8 mouse cellular contexts compared by ENCODE assay signal in genomic region chr5:137787151-137787928, GRCm38 (mm10). TPM values are rescaled to one million over a fixed set of nuclear protein-coding genes. Genes with fewer than 3 reads are reported as not detected.
DNase-seq lines count a peak whose midpoint lies in the region; ATAC-seq and TF ChIP-seq lines count a peak whose summit lies in the region.

Gene Mepce, minus strand, starts transcription at chr5:137787655.
Gene Zcwpw1, plus strand, starts transcription at chr5:137787798.

- peaks cover 28% of the 10 kb centered on the region for H3K36me3 ChIP-seq in heart, embryonic 10.5 days
- H3K36me3 ChIP-seq in kidney, embryonic 15.5 days: peaks cover 26% of the 10 kb centered on the region

- H3K4me2 ChIP-seq in kidney, embryonic 15.5 days: peak within 1 kb of the TSS; percentile 90

- no peaks in the 10 kb centered on the region for H3K9me3 ChIP-seq in heart, embryonic 10.5 days
- no peaks in the 10 kb centered on the region for H3K9me3 ChIP-seq in kidney, embryonic 15.5 days (replicated peaks)

- peak within 1 kb of the TSS; percentile 92 for H3K9ac ChIP-seq in kidney, embryonic 15.5 days

- peak; percentile 71 for ATAC-seq in kidney, embryonic 15.5 days (replicated peaks; ENCODE audit: low FRiP score)
- ATAC-seq in monocyte, adult 5-6 weeks (replicated peaks; ENCODE audit: insufficient number of reproducible peaks, low FRiP score, low TSS enrichment, poor library complexity, severe bottlenecking): peak; percentile 51

- peak within 1 kb of the TSS; percentile 99 for H3K4me3 ChIP-seq in bone marrow macrophage, adult 2 months (ENCODE audit: insufficient read depth, low read length)
- peak within 1 kb of the TSS; percentile 71 for H3K4me3 ChIP-seq in embryonic fibroblast, embryonic 13.5 days (ENCODE audit: insufficient read depth, low read length)
- H3K4me3 ChIP-seq in heart, embryonic 10.5 days: peak within 1 kb of the TSS; percentile 89
- peak within 1 kb of the TSS; percentile 92 for H3K4me3 ChIP-seq in kidney, embryonic 15.5 days (replicated peaks)

- 0 out of 2 replicates have a peak, but pooled peaks have one; percentile 7 for TF ChIP-seq CTCF in bone marrow macrophage, adult 2 months (IDR thresholded peaks at IDR 0.05; ENCODE audit: low read depth, low read length)
- peak; percentile 74; the same call in 1 of the 2 replicates for TF ChIP-seq CTCF in embryonic fibroblast, embryonic 13.5 days (IDR thresholded peaks at IDR 0.05; ENCODE audit: borderline replicate concordance, insufficient read depth, low read length)

- WGBS in heart, embryonic 10.5 days: under 1% methylated on average over 48 of the region's 48 CpGs
- WGBS in kidney, embryonic 15.5 days: under 1% methylated on average over 48 of the region's 48 CpGs

- H3K27ac ChIP-seq in bone marrow macrophage, adult 2 months (ENCODE audit: insufficient read depth, low read depth, low read length): peak within 1 kb of the TSS; percentile 98
- H3K27ac ChIP-seq in embryonic fibroblast, embryonic 13.5 days (ENCODE audit: insufficient read depth, low read length): peak within 1 kb of the TSS; percentile 84
- H3K27ac ChIP-seq in heart, embryonic 10.5 days: peak within 1 kb of the TSS; percentile 98
- peak within 1 kb of the TSS; percentile 98 for H3K27ac ChIP-seq in kidney, embryonic 15.5 days

- H3K4me1 ChIP-seq in bone marrow macrophage, adult 2 months (ENCODE audit: control insufficient read depth, insufficient read depth, low read length): peaks cover 17% of the 10 kb centered on the region
- H3K4me1 ChIP-seq in embryonic fibroblast, embryonic 13.5 days (ENCODE audit: control insufficient read depth, insufficient read depth, low read length): peaks cover 4% of the 10 kb centered on the region; the same call in 1 of the 2 replicates
- peaks cover 27% of the 10 kb centered on the region for H3K4me1 ChIP-seq in heart, embryonic 10.5 days
- peaks cover 38% of the 10 kb centered on the region for H3K4me1 ChIP-seq in kidney, embryonic 15.5 days

- peaks cover 4% of the 10 kb centered on the region; the same call in 1 of the 2 replicates for H3K27me3 ChIP-seq in heart, embryonic 10.5 days (ENCODE audit: insufficient read depth, poor library complexity, severe bottlenecking)
- no peaks in the 10 kb centered on the region for H3K27me3 ChIP-seq in kidney, embryonic 15.5 days

- TF ChIP-seq POLR2A in bone marrow macrophage, adult 2 months (IDR thresholded peaks at IDR 0.05; ENCODE audit: borderline replicate concordance, low read depth, low read length): 0 out of 2 replicates have a peak, but pooled peaks have one; percentile 8
- peak; percentile 73 for TF ChIP-seq POLR2A in embryonic fibroblast, embryonic 13.5 days (IDR thresholded peaks at IDR 0.05; ENCODE audit: low read depth, low read length)

- DNase-seq in A20 (ENCODE audit: low read depth, low spot score) (peak; percentile 98), liver (peak; percentile 94)
- DNase-seq in heart, embryonic 10.5 days (ENCODE audit: low spot score): peak; percentile 97
- DNase-seq in spleen, postnatal 4 days (ENCODE audit: low spot score in 2 of 2): peak; percentile 95 to 99

RNA-seq across cellular contexts. Expression of gene Mepce, which starts in this region (rescaled TPM):
- polyA plus RNA-seq in bone marrow macrophage, adult 2 months (2012; ENCODE audit: insufficient read depth, insufficient read length, missing spikeins): 31.3 and 35.4 TPM in 2 replicates
- polyA plus RNA-seq in embryonic fibroblast, embryonic 13.5 days (2011; ENCODE audit: insufficient read length, low read depth, missing spikeins): 27.7 and 34.8 TPM in 2 replicates
- 7.1 and 10.4 TPM in 2 replicates for polyA plus RNA-seq in heart, embryonic 10.5 days (2016; fragmentation: Nextera tagmentation; extraction: Ambion mirVana)
- 9.2 and 10.4 TPM in 2 replicates for polyA plus RNA-seq in kidney, embryonic 15.5 days (2015; fragmentation: Nextera tagmentation; extraction: Ambion mirVana)
- 20.7 to 27.6 TPM (median 21.5 TPM) in 3 replicates for total RNA-seq in monocyte, adult 5-6 weeks (2017)

RNA-seq across cellular contexts. Expression of gene Zcwpw1, which starts in this region (rescaled TPM):
- polyA plus RNA-seq in bone marrow macrophage, adult 2 months (2012; ENCODE audit: insufficient read depth, insufficient read length, missing spikeins): 6.1 TPM in 2 replicates
- polyA plus RNA-seq in embryonic fibroblast, embryonic 13.5 days (2011; ENCODE audit: insufficient read length, low read depth, missing spikeins): 3.5 and 7.1 TPM in 2 replicates
- polyA plus RNA-seq in heart, embryonic 10.5 days (2016; fragmentation: Nextera tagmentation; extraction: Ambion mirVana): 10.0 and 12.5 TPM in 2 replicates
- polyA plus RNA-seq in kidney, embryonic 15.5 days (2015; fragmentation: Nextera tagmentation; extraction: Ambion mirVana): 26.6 and 31.8 TPM in 2 replicates
- 5.5 to 18.4 TPM (median 12.3 TPM) in 3 replicates for total RNA-seq in monocyte, adult 5-6 weeks (2017)

Comparison
In these comparisons a context has a peak if more than half of its experiments do, and no peak if none do; other contexts are left out.
1. Peak in every context shown above with its lines: DNase-seq, ATAC-seq, H3K4me3 ChIP-seq and H3K27ac ChIP-seq.